Mouse (Mus musculus) effector memory CD4-positive, alpha-beta T cell, adult 7 months (primary cell): ENCODE results near the gene Ube2g2. TPM values are rescaled to one million over a fixed set of nuclear protein-coding genes. Genes with fewer than 3 reads are reported as not detected.

Source experiments
- polyA plus RNA-seq: library from polyadenylated mRNA; unstranded; fragments of 100-300 nt; shearing (Covaris generic); gene quantifications from one replicate; pipeline ENCODE4 v1.2.1, GENCODE M21; 2017

Ube2g2 gene
- 65.3 TPM for polyA plus RNA-seq

DNA sequence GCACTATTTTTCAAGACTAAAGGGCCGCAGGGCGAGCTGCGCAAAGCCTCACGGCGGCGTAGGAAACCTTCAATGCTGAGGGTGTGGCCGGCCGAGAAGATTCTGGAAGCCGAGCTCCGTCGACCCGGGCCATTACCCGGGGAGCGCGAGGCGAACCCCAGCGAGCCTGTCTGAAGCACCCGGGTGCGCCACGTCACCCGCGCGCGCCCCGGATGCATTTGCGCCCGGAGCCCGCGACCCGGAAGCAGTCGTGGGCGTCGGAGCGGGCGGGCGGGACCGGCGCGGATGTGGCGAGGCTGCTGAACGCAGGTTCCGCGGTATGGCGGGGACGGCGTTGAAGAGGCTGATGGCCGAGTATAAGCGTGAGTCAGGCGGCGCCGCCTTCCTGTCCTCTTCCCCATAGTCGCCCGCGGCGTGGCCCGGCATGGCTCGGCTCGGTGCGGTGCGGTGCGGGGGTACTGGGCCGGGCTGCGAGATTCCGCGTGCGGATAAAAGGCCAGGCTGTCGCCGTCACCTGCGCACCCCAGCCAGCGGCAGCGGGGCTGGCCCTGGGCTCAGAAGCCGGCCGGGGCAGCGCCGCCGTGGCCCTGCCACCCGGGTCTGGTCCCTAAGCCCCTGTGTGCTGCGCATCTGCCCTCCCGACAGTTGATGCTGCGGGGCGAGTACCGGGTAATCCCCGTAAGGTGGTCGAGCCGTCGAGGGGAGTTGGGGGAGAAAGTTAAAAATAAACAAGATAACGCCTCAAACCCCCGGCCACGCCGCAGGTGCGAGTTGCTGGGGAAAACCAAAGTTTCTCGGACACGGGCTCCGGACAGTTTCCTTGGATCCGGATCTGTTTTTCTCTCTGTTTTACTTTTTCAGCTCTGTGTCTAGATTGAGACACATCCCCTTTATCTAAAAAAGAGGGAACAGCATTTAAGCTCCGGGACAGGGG, at the start of gene Ube2g2:
Gene Ube2g2, plus strand, starts transcription at position 221 of the 934 bp plus-strand sequence.

GRCm38 (mm10) chr10:77581408-77582284, 40.4 kb upstream of the Ube2g2 start, which contains the start of gene Pttg1ip:
TSS of gene Pttg1ip (plus strand) at chr10:77581720.

DNA sequence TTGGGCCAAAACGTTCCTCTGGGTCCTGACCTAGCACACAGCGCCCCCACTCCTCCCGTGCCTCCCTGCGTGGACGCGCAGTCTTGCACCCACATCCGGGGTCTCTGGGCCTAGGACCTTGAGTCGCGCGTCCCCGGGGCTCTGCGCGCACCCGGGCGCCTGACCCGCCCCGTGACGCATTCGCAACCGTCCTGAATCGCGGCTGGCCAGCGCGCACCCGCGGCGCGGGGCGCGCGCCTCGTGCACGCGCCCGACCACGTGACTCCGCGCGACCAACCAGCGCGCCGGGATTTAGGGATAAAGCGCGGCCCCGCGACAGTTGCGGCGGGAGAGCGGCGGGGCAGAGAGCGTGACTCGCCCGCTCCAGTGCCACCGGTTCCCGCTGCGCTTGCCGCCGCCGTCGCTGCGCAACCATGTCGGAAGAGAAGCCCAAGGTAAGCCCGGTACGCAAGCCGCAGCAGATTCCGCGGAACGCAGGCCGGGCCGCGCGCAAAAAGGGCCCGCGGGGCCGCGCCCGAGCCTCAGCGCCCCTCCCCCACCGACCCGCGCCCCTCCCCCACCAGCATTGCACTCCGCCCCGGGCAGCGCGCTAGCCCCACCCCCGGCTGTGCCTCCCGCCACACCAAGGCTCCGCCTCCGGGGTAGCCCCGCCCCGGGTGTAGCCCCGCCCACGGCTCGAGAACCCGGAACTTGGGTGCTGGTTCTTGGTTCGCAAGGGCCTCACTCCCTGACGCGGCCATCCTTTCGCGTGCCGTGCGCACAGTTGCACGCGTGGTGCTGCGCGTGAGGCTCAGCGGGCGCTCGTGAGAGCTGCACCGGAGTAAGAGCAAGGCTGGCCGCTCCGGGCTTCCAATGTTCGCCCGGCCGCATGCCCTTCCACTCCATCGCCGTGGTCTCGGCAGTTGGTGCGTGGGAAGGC, 15.9 kb upstream of the Ube2g2 start, which contains the start of the genes Sumo3 and Gm49325:
Gene Sumo3, plus strand, starts transcription at position 190 of the 919 bp plus-strand sequence.
Gene Gm49325, plus strand, starts transcription at position 290 of the 919 bp plus-strand sequence.

DNA sequence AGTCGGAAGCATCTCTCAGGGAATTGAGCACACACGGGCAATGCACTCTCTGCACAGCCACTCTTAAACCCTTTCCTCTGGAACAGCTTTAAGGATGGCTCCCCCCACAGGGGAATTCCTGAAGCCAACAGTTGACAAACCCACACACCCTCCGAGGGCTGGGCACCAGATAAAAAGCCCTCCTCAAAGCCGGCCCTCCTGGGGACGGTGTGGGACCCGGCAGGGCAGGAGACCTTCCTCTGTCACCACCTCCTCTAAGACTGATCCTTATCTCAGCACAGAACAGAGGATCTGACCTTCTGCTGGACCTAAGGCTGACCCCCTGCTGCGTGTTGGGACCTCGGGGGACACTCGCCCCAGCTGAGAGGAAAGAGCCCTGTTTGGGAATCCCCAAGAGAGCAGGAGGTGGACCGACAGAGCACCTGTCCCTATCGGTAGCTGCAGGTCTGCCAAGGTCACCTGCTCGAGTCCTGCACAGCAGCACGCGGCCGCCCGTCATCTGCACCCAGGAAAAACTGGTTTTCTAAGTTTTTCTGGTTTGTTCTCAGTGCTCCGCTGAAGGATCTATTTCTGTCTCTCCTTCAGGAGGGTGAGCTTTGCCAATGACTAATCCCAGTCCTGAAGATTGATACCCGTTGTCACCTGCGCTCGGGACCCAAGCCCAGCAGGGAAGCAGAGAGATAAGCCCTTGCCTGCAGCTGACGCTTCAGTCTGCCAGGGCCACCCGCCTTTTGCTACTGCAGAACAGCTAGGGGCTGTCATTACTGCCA, 64.0 kb downstream of the Ube2g2 start, which contains the start of gene Tspear:
Gene Tspear, plus strand, starts transcription at position 675 of the 770 bp plus-strand sequence.

DNA sequence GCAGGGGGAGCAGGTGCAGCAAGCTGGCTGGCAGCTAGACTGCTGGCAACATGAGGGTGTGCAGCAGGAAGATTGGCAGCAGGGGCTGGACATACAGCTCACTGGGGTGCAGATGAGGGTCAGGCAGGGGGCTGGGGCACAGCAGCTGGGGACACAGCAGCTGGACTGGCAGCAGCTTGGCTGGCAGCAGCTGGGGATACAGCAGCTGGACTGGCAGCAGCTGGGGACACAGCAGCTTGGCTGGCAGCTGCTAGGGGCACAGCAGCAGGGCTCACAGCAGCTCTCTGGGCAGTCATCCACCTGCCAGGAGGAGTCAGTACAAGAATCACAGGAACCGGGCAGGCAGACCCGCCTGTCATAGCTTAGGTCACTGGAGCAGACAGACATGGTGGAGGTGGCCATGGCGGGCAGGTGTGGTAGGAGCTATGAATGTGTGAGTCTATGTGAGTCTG, 68.3 kb downstream of the Ube2g2 start, which contains the start of gene Gm19402:
Gene Gm19402, minus strand, starts transcription at position 402 of the 452 bp plus-strand sequence.

Other genes starting within 250 kb of the Ube2g2 start
- 1.3 TPM for gene Adarb1, start 204.0 kb upstream of the Ube2g2 start, polyA plus RNA-seq
- 27.1 TPM for gene Fam207a, start 106.5 kb upstream of the Ube2g2 start, polyA plus RNA-seq
- gene Itgb2, start 92.0 kb upstream of the Ube2g2 start, polyA plus RNA-seq, result 617 TPM
- gene Pttg1ip, start 40.6 kb upstream of the Ube2g2 start, polyA plus RNA-seq, result 91.7 TPM
- 96.7 TPM for gene Sumo3, start 16.2 kb upstream of the Ube2g2 start, polyA plus RNA-seq
- gene Gm49325, start 16.1 kb upstream of the Ube2g2 start, polyA plus RNA-seq, result not detected
- 0.37 TPM for gene Tspear, start 64.3 kb downstream of the Ube2g2 start, polyA plus RNA-seq
- gene Gm19402, start 68.5 kb downstream of the Ube2g2 start, polyA plus RNA-seq, result not detected
- gene Gm9508, start 75.0 kb downstream of the Ube2g2 start, polyA plus RNA-seq, result not detected
- not detected for gene Gm10272, start 84.4 kb downstream of the Ube2g2 start, polyA plus RNA-seq
- gene Gm10024, start 89.2 kb downstream of the Ube2g2 start, polyA plus RNA-seq, result not detected
- not detected for gene Gm10142, start 93.5 kb downstream of the Ube2g2 start, polyA plus RNA-seq
- gene Krtap12-1, start 98.3 kb downstream of the Ube2g2 start, polyA plus RNA-seq, result not detected
- gene Gm10100, start 104.2 kb downstream of the Ube2g2 start, polyA plus RNA-seq, result not detected
- not detected for gene Gm18596, start 120.4 kb downstream of the Ube2g2 start, polyA plus RNA-seq
- gene Gm9736, start 129.1 kb downstream of the Ube2g2 start, polyA plus RNA-seq, result not detected
- gene Gm3233, start 137.4 kb downstream of the Ube2g2 start, polyA plus RNA-seq, result not detected
- gene Gm3238, start 149.1 kb downstream of the Ube2g2 start, polyA plus RNA-seq, result not detected
- gene Gm7138, start 154.7 kb downstream of the Ube2g2 start, polyA plus RNA-seq, result not detected
- not detected for gene Gm3250, start 160.3 kb downstream of the Ube2g2 start, polyA plus RNA-seq
- gene Gm7137, start 165.9 kb downstream of the Ube2g2 start, polyA plus RNA-seq, result not detected
- not detected for gene Gm9639, start 172.8 kb downstream of the Ube2g2 start, polyA plus RNA-seq
- not detected for gene Gm19668, start 176.9 kb downstream of the Ube2g2 start, polyA plus RNA-seq
- not detected for gene Gm9507, start 189.6 kb downstream of the Ube2g2 start, polyA plus RNA-seq
- gene Gm2696, start 192.4 kb downstream of the Ube2g2 start, polyA plus RNA-seq, result not detected
- gene Krtap10-4, start 204.8 kb downstream of the Ube2g2 start, polyA plus RNA-seq, result not detected
- gene Krtap10-10, start 213.7 kb downstream of the Ube2g2 start, polyA plus RNA-seq, result not detected
- gene Gm36176, start 224.5 kb downstream of the Ube2g2 start, polyA plus RNA-seq, result not detected
- gene Gm10318, start 230.6 kb downstream of the Ube2g2 start, polyA plus RNA-seq, result not detected
- gene Gm3285, start 239.7 kb downstream of the Ube2g2 start, polyA plus RNA-seq, result not detected